Mouse (Mus musculus) hematopoietic stem cell, adult 5-6 weeks (primary cell): ENCODE measurements around the gene Gpr1. TPM values are rescaled to one million over a fixed set of nuclear protein-coding genes. Genes with fewer than 3 reads are reported as not detected.
"Not testable (repeated sequence)": the region's sequence is repeated elsewhere in the genome, so short reads cannot be mapped to it uniquely, and the experiment has no call there.

Source experiments
- ATAC-seq, 2 experiments: fragments of 125-278 bp in 1 of 2; replicated peaks in 1 of 2; 2 replicates each; pipeline ENCODE4 v1.8.0; 2016 to 2017; ENCODE audit warnings: inconsistent platforms in 2 of 2, mild to moderate bottlenecking in 2 of 2, moderate number of reproducible peaks in 2 of 2, low read depth in 1 of 2, moderate TSS enrichment in 1 of 2; ENCODE audit not compliant: low FRiP score in 2 of 2, poor library complexity in 2 of 2, severe bottlenecking in 2 of 2, insufficient read depth in 1 of 2, low TSS enrichment in 1 of 2
- total RNA-seq: library from RNA; stranded (forward); fragments of 172-1452, 232-1000 nt; gene quantifications from 2 replicates; pipeline ENCODE4 v1.2.3, GENCODE M21; 2017

Gene Gpr1
- total RNA-seq, 1 experiment from 2014 or later, result not detected

GRCm38 (mm10) chr1:63192306-63193065 lies 21.9 kb downstream of the Gpr1 start:
- ATAC-seq, result no peak

GRCm38 (mm10) chr1:63190851-63191250 lies 23.5 kb downstream of the Gpr1 start:
- ATAC-seq, result no peak

GRCm38 (mm10) chr1:63188536-63188935 lies 25.8 kb downstream of the Gpr1 start:
- no peak for ATAC-seq

- ATAC-seq, result not testable (repeated sequence)
These were observed 28.9 kb downstream of the Gpr1 start for GRCm38 (mm10) chr1:63185430-63185829.

GRCm38 (mm10) chr1:63182636-63183270 lies 31.6 kb downstream of the Gpr1 start:
- no peak for ATAC-seq

GRCm38 (mm10) chr1:63182212-63182611 lies 32.1 kb downstream of the Gpr1 start:
- ATAC-seq, result no peak

GRCm38 (mm10) chr1:63181480-63181879 lies 32.9 kb downstream of the Gpr1 start:
- ATAC-seq, result no peak

GRCm38 (mm10) chr1:63181019-63181418 lies 33.3 kb downstream of the Gpr1 start:
- peak; percentile 79 to 84 for ATAC-seq

- not testable (repeated sequence) for ATAC-seq
These were observed 33.8 kb downstream of the Gpr1 start for GRCm38 (mm10) chr1:63180575-63180974.

- ATAC-seq, result no peak
These were observed 34.2 kb downstream of the Gpr1 start for GRCm38 (mm10) chr1:63180122-63180521.

- no peak for ATAC-seq
These were observed 36.0 kb downstream of the Gpr1 start for GRCm38 (mm10) chr1:63178308-63178707.

- ATAC-seq, result peak; percentile 84 to 92
These were observed 37.5 kb downstream of the Gpr1 start, which contains the start of the genes Eef1b2 and Ndufs1 for GRCm38 (mm10) chr1:63176604-63177421. Gene Eef1b2, plus strand, starts transcription at chr1:63176825. Gene Ndufs1, minus strand, starts transcription at chr1:63176833.

- ATAC-seq, result peak; percentile 2 to 15; a peak in 3 of 4 replicates
These were observed 38.1 kb downstream of the Gpr1 start for GRCm38 (mm10) chr1:63176259-63176603.

- no peak for ATAC-seq
These were observed 38.5 kb downstream of the Gpr1 start for GRCm38 (mm10) chr1:63175853-63176252.

- no peak for ATAC-seq
These were observed 45.7 kb downstream of the Gpr1 start for GRCm38 (mm10) chr1:63168638-63169037.

- ATAC-seq, result no peak
These were observed 74.1 kb downstream of the Gpr1 start for GRCm38 (mm10) chr1:63140231-63140630.

- ATAC-seq, result not testable (repeated sequence)
These were observed 75.8 kb downstream of the Gpr1 start for GRCm38 (mm10) chr1:63138586-63138985.

GRCm38 (mm10) chr1:63137971-63138370 lies 76.4 kb downstream of the Gpr1 start:
- ATAC-seq, result no peak
